Mouse (Mus musculus): ENCODE results near the gene Zfp683. TPM values are rescaled to one million over a fixed set of nuclear protein-coding genes. Genes with fewer than 3 reads are reported as not detected.

The Zfp683 gene
- total and polyA plus RNA-seq, 3 experiments: 0.16 TPM; not detected in 2

GRCm38 (mm10) chr4:134062561-134062960 is 8.9 kb downstream of the Zfp683 start:
- no peaks in the 10 kb centered on the region for H3K27me3 ChIP-seq (replicated peaks)
- no peak overlapping the region for H3K27ac ChIP-seq (ENCODE audit: insufficient read depth, low read depth)
- H3K79me2 ChIP-seq (replicated peaks; ENCODE audit: control insufficient read depth, extremely low read depth, insufficient read depth, poor library complexity, severe bottlenecking): no peaks in the 10 kb centered on the region
- TF ChIP-seq BHLHE40 (IDR thresholded peaks at IDR 0.05; ENCODE audit: low read depth, low read length) (no peak), E2F4 (IDR thresholded peaks at IDR 0.05; ENCODE audit: insufficient replicate concordance, low read depth, low read length) (no peak), POLR2A (IDR thresholded peaks at IDR 0.05; ENCODE audit: low read depth, low read length) (no peak), JUN (IDR thresholded peaks at IDR 0.05; ENCODE audit: insufficient read depth, low read depth, low read length) (no peak), SIN3A (IDR thresholded peaks at IDR 0.05; ENCODE audit: low read length) (no peak), POLR2AphosphoS2 (IDR thresholded peaks at IDR 0.05; ENCODE audit: low read depth, low read length) (no peak), CHD1 (IDR thresholded peaks at IDR 0.05; ENCODE audit: low read depth, low read length) (no peak)
- in situ Hi-C loops (cut with MboI; ENCODE audit: low pct_ligation_motif_present, low pct_unique_long_range_greater_than_20kb, low sequenced_read_pairs): no loop called here
- no peak for DNase-seq (ENCODE audit: extremely low read depth)
- H3K36me3 ChIP-seq (replicated peaks in 1 of 2; ENCODE audit: control insufficient read depth in 1 of 2, insufficient read depth in 1 of 2, low read length in 1 of 2): no peaks in the 10 kb centered on the region
- peaks cover 5 to 24% of the 10 kb centered on the region in 2 experiments; a peak in 2 of 4 replicates for H3K4me1 ChIP-seq (ENCODE audit: control insufficient read depth in 1 of 2, insufficient read depth in 2 of 2)
- no peak overlapping the region for H3K9ac ChIP-seq (ENCODE audit: insufficient read depth, low read depth)
- no peak overlapping the region for H3K4me2 ChIP-seq (ENCODE audit: insufficient read depth, low read depth, poor library complexity, severe bottlenecking)
- dilution Hi-C loops (cut with MboI; ENCODE audit: extremely low pct_ligation_motif_present, extremely low pct_unique_long_range_greater_than_20kb, low sequenced_read_pairs): no loop called here
- H3K9me3 ChIP-seq (replicated peaks; ENCODE audit: low read length): no peaks in the 10 kb centered on the region
- H3K4me3 ChIP-seq (replicated peaks in 1 of 3; ENCODE audit: low read depth in 2 of 3, low read length in 2 of 3, poor library complexity in 1 of 3): no peak overlapping the region

GRCm38 (mm10) chr4:134065431-134066004 is 11.9 kb downstream of the Zfp683 start:
- Histone ChIP-seq H3K9ac (ENCODE audit: insufficient read depth, low read depth) (no peak overlapping the region), H3K4me1 (ENCODE audit: control insufficient read depth in 1 of 2, insufficient read depth in 2 of 2) (peaks cover 3 to 20% of the 10 kb centered on the region in 2 experiments), H3K27me3 (replicated peaks) (no peaks in the 10 kb centered on the region), H3K4me2 (ENCODE audit: insufficient read depth, low read depth, poor library complexity, severe bottlenecking) (no peak overlapping the region), H3K27ac (ENCODE audit: insufficient read depth, low read depth) (no peak overlapping the region), H3K4me3 (replicated peaks in 1 of 3; ENCODE audit: low read depth in 2 of 3, low read length in 2 of 3, poor library complexity in 1 of 3) (no peak overlapping the region), H3K9me3 (replicated peaks; ENCODE audit: low read length) (no peaks in the 10 kb centered on the region), H3K36me3 (replicated peaks in 1 of 2; ENCODE audit: control insufficient read depth in 1 of 2, insufficient read depth in 1 of 2, low read length in 1 of 2) (no peaks in the 10 kb centered on the region), H3K79me2 (replicated peaks; ENCODE audit: control insufficient read depth, extremely low read depth, insufficient read depth, poor library complexity, severe bottlenecking) (no peaks in the 10 kb centered on the region)
- DNase-seq (ENCODE audit: extremely low read depth): no peak
- in situ Hi-C loops (cut with MboI; ENCODE audit: low pct_ligation_motif_present, low pct_unique_long_range_greater_than_20kb, low sequenced_read_pairs) (no loop called here), dilution Hi-C loops (cut with MboI; ENCODE audit: extremely low pct_ligation_motif_present, extremely low pct_unique_long_range_greater_than_20kb, low sequenced_read_pairs) (no loop called here)
- TF ChIP-seq HCFC1 (IDR thresholded peaks at IDR 0.05; ENCODE audit: low read depth, low read length) (no peak), TCF12 (IDR thresholded peaks at IDR 0.05; ENCODE audit: low read depth, low read length) (no peak), GABPA (IDR thresholded peaks at IDR 0.05; ENCODE audit: insufficient replicate concordance, low read depth, low read length) (no peak), ELF1 (IDR thresholded peaks at IDR 0.05; ENCODE audit: low read depth, low read length) (no peak), MYC (IDR thresholded peaks at IDR 0.05; ENCODE audit: low read depth, low read length) (no peak), KAT2A (IDR thresholded peaks at IDR 0.05; ENCODE audit: insufficient replicate concordance, low read length) (no peak)

GRCm38 (mm10) chr4:134067383-134067782 is 13.7 kb downstream of the Zfp683 start:
- H3K4me2 ChIP-seq (ENCODE audit: insufficient read depth, low read depth, poor library complexity, severe bottlenecking): no peak overlapping the region
- in situ Hi-C loops (cut with MboI; ENCODE audit: low pct_ligation_motif_present, low pct_unique_long_range_greater_than_20kb, low sequenced_read_pairs) (no loop called here), dilution Hi-C loops (cut with MboI; ENCODE audit: extremely low pct_ligation_motif_present, extremely low pct_unique_long_range_greater_than_20kb, low sequenced_read_pairs) (no loop called here)
- H3K27ac ChIP-seq (ENCODE audit: insufficient read depth, low read depth): no peak overlapping the region
- no peak for DNase-seq (ENCODE audit: extremely low read depth)
- no peak overlapping the region for H3K9ac ChIP-seq (ENCODE audit: insufficient read depth, low read depth)
- no peak for TF ChIP-seq E2F4 (IDR thresholded peaks at IDR 0.05; ENCODE audit: insufficient replicate concordance, low read depth, low read length)
- no peak for TF ChIP-seq USF2 (conservative IDR thresholded peaks at IDR 0.05; ENCODE audit: low read depth, low read length)
- TF ChIP-seq PAX5 (IDR thresholded peaks at IDR 0.05; ENCODE audit: low read length): no peak
- TF ChIP-seq SIN3A (IDR thresholded peaks at IDR 0.05; ENCODE audit: low read length): no peak
- no peak for TF ChIP-seq EP300 (IDR thresholded peaks at IDR 0.05; ENCODE audit: low read length)
- TF ChIP-seq NRF1 (IDR thresholded peaks at IDR 0.05; ENCODE audit: low read depth, low read length): no peak
- no peak for TF ChIP-seq JUND (conservative IDR thresholded peaks at IDR 0.05; ENCODE audit: low read depth, low read length)
- no peak for TF ChIP-seq MEF2A (IDR thresholded peaks at IDR 0.05; ENCODE audit: borderline replicate concordance, low read depth, low read length)
- no peak for TF ChIP-seq TBP (conservative IDR thresholded peaks at IDR 0.05; ENCODE audit: low read depth, low read length)
- TF ChIP-seq HCFC1 (IDR thresholded peaks at IDR 0.05; ENCODE audit: low read depth, low read length): no peak
- no peak for TF ChIP-seq ZMIZ1 (IDR thresholded peaks at IDR 0.05; ENCODE audit: low read depth, low read length)
- no peak for TF ChIP-seq ZNF384 (IDR thresholded peaks at IDR 0.05; ENCODE audit: low read depth, low read length)
- no peaks in the 10 kb centered on the region for H3K9me3 ChIP-seq (replicated peaks; ENCODE audit: low read length)
- peaks cover 1% of the 10 kb centered on the region for H3K27me3 ChIP-seq (replicated peaks)
- H3K79me2 ChIP-seq (replicated peaks; ENCODE audit: control insufficient read depth, extremely low read depth, insufficient read depth, poor library complexity, severe bottlenecking): no peaks in the 10 kb centered on the region
- no peaks in the 10 kb centered on the region for H3K36me3 ChIP-seq (replicated peaks in 1 of 2; ENCODE audit: control insufficient read depth in 1 of 2, insufficient read depth in 1 of 2, low read length in 1 of 2)
- H3K4me1 ChIP-seq (ENCODE audit: control insufficient read depth in 1 of 2, insufficient read depth in 2 of 2): peaks cover 3 to 12% of the 10 kb centered on the region in 2 experiments
- no peak overlapping the region for H3K4me3 ChIP-seq (replicated peaks in 1 of 3; ENCODE audit: low read depth in 2 of 3, low read length in 2 of 3, poor library complexity in 1 of 3)
